Mouse (Mus musculus): Measurements from ENCODE around the gene Limd1.

Limd1 gene

DNA sequence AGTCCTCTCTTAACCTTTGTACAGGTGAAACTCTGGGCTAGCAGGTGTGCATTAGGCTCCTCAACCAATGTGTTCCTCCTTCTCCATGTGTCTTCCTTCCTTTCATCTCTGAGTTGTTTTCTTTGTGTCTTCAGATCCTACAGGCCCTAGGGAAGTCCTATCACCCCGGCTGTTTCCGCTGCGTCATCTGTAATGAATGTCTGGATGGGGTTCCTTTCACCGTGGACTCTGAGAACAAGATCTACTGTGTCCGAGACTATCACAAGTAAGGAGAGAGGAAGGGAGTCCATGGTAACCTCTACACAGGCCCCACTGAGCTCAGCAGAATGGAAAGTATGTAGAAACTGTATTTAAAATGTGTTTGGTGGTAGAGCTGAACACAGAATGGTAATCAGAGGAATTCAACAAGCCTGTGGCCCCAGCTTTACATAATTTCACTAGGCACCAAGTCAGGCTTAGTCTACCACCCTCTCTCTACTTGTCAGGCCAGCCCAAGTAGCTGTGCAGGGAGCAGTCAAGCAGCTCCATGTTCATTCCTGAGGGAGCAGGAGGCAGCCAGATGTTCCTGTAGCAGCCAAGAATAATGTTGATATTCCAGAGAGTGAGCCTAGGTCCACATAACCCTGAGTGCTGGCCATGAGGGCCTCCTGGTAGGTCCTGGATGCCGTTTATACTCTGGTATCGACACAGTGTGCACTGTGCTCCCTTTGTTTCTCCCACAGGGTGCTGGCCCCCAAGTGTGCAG is 38.3 kb downstream of the Limd1 start:
- no peak for DNase-seq (ENCODE audit: low spot score)

DNA sequence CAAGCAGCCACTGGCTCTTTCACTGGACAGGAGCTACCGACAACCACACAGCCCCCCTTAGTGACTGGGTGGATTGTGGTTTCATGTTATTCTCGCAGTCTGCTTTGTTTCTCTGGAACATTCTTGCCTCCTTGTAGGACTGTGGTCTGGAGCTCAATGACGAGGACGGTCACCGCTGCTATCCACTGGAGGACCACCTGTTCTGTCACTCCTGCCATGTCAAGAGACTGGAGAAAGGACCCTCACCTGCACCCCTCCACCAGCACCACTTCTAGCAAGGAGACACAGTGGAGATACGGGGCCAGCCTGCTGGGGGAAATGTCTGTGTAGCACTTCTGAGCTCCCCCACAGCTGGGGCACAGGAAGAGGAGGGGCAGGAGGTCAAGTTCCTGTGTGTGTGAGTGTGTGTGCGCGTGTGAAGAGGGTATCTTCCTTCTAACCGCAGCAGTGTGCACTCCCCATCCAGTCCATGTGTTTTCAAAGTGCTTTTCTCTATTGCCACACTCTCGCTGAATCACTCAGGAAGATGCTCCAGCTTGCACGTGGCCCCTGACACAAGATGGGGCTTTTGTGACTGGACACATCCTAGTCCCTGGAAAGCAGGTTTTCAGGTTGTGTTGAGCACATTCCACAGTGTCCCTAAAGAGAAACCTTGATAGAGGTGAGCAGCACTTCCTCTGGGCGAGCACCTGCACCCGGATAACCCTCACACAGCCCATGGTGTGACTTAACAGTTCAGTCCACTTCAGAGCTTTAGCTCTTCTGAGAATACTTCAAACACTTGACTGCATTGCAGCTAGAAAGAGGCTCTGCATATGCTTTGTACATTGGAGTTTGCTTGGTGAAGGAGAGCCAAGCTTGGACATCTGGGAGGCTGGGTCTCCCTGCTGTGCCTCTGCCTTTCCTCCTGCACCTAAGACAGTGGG is 40.7 kb downstream of the Limd1 start:
- no peak for DNase-seq (ENCODE audit: low spot score)

DNA sequence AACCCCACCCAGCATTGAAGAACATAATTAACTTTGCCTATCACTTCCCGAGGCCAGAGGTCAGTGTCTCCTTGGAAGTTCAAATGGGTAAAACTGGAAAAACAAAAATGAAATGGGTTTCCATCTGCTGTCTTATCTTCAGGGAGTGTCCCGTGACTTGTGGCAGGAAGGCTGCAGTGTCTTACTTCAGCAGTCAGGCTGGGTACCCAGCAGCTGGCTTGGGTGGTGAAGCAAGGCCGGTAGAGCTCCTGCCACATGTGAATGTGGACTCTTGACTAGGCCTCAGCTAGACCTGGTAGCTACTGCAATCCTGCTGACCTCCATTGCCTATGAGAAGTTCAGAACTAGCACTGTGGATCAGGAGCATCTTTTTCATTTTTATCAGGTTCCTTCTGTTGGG is 42.2 kb downstream of the Limd1 start:
- no peak for DNase-seq (ENCODE audit: low spot score)

DNA sequence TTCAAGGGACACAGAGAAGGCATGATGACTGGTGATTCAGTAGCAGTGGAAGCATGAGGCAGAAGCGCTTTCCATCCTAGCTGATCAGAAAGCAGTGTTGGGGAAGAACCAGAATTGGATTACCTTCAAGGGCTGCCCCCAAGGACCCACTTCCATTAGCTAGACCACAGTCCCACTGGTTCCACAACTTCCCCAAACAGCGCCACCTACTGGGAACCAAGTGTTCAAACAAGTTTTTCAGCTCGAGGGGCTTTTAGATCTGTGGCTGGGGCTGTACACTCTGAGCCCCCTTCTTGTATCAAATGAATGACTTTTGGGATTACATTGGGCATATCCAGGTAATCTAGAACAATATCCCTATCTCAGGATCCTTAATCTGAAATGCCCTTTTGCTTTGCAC is 45.2 kb downstream of the Limd1 start:
- DNase-seq (ENCODE audit: low spot score): peak; percentile 66

DNA sequence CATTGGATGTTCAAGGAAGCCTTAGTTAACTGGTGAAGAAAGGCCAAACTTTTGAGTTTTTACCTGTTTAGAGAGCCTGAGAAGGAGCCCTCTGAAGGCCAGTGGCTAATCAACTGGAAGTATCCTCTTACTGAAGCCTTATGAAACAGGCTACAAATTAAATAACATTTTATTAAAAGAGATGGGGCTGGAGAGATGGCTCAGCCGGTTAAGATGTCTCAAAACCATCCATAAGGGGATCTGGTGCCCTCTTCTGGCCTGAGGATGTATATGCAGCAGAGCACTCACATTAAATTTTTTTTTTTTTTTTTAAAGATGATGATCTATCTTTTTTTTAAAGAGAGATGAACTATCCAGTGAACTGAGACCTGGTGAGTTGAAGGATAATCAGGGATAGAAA is 46.6 kb downstream of the Limd1 start:
- peak; percentile 75 for DNase-seq (ENCODE audit: low spot score)

DNA sequence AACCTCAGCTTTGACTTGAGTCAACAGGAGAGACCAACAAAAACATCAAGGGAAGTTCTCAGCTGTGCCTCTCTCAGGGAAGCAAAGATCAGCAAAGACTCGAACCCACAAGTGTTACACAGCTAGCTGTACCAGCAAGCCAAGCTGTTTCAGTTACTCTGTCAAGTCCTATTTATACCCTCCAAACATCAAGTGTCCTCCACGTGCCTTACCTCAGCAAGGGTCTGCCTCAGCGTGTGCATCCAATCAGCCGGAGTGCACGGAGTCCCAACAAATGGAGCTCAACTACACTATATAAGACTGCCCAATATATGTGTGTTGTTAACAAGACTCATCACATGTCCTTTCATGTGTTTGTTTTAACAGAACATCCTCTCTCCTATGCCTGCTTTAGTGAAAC is 48.0 kb downstream of the Limd1 start:
- no peak for DNase-seq (ENCODE audit: low spot score)

DNA sequence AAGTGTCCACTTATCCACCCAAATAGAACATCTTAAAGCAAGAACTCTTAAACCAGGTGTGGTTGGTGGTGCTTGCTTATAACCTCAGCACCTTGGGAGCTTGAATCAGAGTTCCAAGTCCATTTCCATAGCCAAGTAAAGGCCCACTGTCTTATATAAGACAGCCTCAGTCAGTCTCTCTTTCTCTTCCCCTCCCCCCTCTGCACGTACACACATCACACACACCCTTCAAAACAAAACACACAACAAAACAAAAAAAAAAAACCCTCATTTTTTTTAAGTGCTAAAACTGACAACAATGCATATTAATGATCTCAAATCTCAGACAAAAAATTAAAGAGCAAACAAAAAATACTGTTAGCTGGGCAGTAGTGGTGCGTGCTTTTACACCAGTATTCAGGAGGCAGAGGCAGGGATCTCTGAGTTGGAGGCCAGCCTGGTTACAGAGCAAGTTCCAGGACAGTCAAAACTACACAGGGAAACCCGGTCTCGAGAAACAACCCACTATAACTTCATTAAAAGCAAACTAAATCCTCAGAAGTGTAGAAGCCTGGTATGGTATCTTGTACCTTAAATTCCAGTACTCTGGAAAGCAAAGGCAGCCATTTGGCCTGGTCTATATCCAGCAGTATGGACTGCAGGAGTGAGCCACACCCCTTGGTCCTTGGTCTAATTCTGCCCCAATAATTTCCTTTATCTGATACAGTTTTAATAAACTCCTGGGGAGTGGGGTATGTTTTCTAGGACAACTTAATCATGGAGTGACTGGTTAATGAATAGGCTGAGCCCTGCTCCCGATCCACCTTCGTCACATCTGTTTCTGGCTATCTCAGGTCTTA is 49.8 kb downstream of the Limd1 start:
- DNase-seq (ENCODE audit: low spot score): no peak

DNA sequence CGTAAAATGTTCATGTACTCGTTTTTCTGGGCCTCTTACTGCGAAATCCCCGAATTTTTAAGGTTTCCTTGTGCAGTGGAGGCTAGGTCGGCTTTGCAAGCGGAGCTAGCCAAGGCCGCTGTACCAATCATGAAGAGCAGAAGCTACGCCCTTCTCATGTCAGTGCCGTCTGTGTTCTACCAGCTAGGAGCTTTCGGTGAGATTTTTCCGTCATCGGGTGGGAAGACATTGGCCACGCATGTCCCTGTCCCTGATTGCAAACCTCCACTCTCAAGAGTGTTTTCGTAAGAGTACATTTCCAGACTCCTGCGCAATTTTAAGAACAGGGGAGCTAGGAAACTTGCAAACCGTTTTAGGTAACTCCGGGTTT is 50.4 kb downstream of the Limd1 start:
- DNase-seq (ENCODE audit: low spot score): peak; percentile 55

DNA sequence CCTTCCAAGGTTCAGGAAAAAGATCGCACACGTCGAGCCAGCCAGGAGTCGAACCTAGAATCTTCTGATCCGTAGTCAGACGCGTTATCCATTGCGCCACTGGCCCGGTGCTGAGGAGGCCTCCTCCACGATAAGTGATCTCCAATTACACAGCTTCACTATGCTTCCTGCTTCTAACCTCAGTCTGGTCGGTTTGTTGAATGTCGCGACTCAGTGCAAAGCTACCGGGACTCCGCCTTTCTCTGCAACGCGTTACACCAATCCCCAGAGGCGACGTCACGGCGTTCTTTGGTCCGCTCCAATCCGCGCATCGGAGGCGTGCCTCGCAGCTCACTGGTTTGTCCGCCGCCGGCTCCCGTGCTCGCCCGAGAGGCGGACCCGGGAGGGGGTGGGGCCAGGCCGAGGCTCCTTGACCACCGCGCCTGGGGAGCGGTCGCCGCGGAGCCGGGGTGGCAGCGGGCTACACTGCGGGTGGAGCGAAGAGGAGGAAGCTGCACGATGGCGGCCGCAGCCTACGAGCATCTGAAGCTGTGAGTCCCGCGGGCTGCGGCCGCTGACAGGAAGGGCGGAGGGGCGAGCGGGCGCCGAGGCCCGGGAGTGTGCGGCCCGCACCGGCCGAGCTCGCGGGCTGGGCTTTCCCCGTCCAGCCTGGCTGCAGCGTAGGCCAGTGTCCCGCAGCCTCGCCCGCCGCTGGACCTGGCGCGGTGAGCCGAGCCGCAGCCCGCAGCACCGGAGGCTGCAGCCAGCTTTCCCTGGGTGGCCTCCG is 51.1 kb downstream of the Limd1 start, which contains the start of gene Sacm1l:
Gene Sacm1l, plus strand, starts transcription at position 368 of the 766 bp plus-strand sequence.
- peak; percentile 98 for DNase-seq (ENCODE audit: low spot score)

DNA sequence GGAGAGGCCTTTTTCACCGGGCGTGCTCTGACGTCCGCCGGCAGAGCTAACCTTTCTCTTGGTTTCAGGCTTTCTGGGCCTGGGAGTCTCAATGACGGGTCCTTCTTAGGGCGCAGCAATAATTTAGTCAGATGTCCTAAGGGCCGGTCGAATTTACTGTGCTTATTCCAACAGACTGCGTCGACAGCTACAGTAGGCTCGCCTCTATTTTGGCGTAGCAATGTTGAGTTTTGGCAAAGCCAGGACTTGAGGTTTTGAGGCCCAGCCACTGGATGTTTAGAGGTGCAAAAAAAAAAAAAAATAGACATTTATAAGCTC is 51.6 kb downstream of the Limd1 start:
- no peak for DNase-seq (ENCODE audit: low spot score)

DNA sequence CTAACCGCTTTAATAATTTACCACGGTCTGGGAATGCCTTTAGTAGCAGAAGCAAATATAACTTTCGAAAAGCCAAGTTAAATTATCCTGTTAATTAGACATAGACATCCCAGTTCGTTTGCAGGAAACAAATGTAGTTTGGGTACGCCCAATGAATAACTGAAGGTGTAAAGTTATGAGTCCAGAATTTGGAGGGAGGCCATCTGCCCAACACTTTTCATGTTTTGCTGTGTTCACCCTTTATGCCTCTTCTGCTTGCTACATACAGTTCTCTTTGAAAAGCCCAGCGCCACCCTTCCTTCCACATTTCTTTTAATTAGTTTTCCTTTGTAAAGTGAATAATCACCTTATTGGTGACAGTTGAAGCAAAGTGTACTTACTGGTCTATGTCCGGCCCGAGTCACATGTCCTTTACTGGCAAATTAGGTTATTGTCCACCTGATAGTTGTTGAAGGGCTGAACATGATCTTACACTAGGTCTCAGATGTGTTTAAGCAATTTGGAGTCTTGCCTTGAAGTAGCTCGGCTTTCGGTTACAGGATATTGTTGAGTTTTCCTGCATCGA is 52.1 kb downstream of the Limd1 start:
- DNase-seq (ENCODE audit: low spot score): no peak

DNA sequence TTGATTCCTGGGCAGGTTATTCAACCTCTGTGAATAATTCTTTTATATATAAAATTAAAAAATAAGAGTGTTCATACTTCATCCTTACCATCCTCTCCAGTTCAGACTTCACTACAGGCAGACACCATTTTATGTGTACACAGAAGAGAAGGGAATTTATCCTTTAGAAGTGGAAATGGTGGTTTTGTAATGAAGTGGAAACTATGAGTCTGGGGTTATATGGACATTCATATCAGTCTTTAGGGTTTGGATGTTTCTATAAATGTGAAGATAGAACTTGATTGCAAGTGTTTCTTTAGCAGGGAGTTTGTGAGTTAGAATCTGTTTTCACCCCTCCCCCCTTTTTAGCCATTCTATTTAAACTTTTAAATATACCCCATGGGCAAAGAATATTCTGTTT is 52.7 kb downstream of the Limd1 start:
- no peak for DNase-seq (ENCODE audit: low spot score)

DNA sequence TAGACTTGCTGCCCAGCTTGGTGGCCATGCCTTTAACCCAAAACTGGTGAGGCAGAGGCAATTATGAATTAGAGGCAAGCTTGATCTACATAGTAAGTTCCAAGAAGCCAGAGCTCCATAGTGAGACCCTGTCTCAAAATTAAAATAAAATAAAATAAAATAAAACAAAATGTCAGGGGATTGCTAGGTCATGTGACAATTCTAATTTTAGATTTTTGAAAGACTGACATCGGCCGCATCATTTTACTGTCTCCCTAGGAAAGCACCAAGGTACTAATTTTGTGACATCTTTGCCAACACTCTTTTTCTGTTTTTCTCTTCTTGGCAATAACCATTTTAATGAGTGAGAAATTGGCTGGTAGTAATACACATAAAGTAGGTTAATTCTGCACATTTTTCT is 58.1 kb downstream of the Limd1 start:
- DNase-seq (ENCODE audit: low spot score): no peak

DNA sequence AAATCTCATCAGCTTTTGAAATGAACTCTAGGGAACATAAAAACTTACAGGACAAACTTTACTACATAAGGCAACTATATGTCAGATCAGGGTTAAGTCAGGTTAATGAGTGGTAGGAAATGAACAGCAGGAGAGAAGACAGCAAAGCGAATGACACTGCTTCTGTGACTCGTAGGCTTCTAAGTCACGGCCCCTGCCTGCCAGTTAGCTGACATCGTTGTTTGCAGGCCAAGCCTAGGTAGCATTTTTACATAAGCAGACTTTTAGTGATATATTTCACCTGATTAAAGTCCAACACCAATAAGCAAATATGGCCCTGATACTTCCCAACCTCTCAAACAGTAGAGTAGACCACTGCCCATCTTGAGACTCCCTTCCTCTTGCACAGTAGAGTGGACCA is 59.7 kb downstream of the Limd1 start:
- no peak for DNase-seq (ENCODE audit: low spot score)

DNA sequence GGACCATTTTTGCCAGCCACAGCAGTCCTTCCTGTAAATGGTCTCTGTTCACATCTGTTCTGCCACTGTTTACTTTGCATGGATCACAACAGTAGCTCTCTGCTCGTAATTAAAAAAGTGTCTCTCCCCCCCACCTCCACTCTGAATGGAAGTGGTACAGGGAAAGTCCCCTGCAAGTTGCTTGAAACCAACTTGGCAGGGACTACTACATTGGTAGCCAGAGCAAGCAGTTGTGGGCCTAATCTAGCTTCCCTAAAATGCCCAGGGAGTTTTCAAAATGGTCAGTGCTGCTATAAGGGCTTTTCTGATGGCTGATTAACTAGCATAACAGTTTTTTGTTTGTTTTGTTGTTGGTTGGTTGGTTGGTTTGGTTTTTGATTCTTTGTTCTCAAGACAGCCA is 60.6 kb downstream of the Limd1 start:
- no peak for DNase-seq (ENCODE audit: low spot score)

DNA sequence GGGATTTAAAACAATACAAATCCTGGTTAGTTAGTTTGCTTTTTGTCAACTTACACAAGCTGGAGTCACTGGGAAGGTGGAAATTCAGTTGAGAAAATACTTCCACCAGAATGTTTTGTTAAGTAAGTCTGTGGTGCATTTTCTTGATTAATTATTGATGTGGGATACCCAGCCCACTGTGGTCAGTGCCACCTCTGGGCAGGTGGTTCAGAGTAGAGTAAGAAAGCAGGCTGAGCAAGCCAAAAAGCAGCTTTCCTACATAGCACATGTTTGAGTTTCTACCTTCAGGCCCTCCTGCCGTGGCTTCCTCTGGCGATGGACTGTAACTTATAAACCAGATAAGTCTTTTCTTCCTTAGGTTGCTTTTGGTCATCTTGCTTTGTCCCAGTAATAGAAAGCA is 61.3 kb downstream of the Limd1 start:
- no peak for DNase-seq (ENCODE audit: low spot score)

DNA sequence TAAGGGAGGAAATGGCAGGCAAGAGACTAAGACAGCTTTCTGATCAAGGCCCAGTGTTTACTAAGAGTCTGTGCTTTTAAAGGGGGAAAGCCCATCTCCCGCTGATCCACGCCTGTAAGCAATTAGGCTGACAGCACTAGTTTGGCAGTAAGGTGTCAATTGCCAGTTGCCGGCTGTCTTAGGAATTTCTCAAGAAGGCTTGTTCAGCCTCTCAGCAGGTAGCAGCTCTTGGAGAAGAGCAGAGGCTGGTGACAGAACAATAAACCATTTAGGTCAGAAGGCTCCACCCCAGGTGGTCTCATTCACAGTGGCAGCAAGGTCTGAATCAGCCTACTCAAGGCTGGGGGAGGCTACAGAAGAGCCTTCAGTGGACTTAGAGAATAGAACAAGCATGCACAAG is 76.1 kb downstream of the Limd1 start:
- no peak for DNase-seq (ENCODE audit: low spot score)
